Mouse (Mus musculus) heart, postnatal 25 days (tissue): ENCODE measurements around the gene Hist1h2bf. TPM values are rescaled to one million over a fixed set of nuclear protein-coding genes. Genes with fewer than 3 reads are reported as not detected.
A peak's percentile ranks its signal among the peaks of the same experiment; 100 is the strongest.
"Not testable (repeated sequence)": the region's sequence is repeated elsewhere in the genome, so short reads cannot be mapped to it uniquely, and the experiment has no call there.

Source experiments
- DNase-seq: peaks from one replicate; pipeline ENCODE4 v3.0.0; 2022; ENCODE audit warnings: low spot score
- intact Hi-C: fragments of 180-260 bp; cut with DNase I; formaldehyde crosslinking; loops from one replicate; pipeline ENCODE4 v1.15.1; 2025
- total RNA-seq, 2 experiments: library from RNA; stranded (reverse); gene quantifications; 2 replicates each; pipeline ENCODE4 v1.2.3; 2021

Gene Hist1h2bf
- 10 to 100 TPM; 16.8 to 17.6 TPM for total RNA-seq

GRCm38 (mm10) chr13:23573898-23574524, at the start of gene Hist1h2bf, which contains the start of gene Hist1h2ad:
Hist1h2bf (minus strand) TSS chr13:23574196.
Hist1h2ad (plus strand) TSS chr13:23574381.
- peak; percentile 86 for DNase-seq
- intact Hi-C loops, result not testable (repeated sequence)

GRCm38 (mm10) chr13:23622861-23623450, 49.0 kb upstream of the Hist1h2bf start:
- intact Hi-C loops, result loop anchor here (2.0 to 5.0 kb wide), 3 partner anchors 60 to 1586 kb away; partner anchors contain the start of genes Hist1h2ac, Hist1h2ah and Hist1h2bk
- DNase-seq, result no peak

GRCm38 (mm10) chr13:23622175-23622671, 48.2 kb upstream of the Hist1h2bf start, which contains the start of gene Hist1h1e:
Hist1h1e (minus strand) TSS chr13:23622558.
- DNase-seq, result peak; percentile 91
- intact Hi-C loops, result loop anchor here (2.0 to 5.0 kb wide), 3 partner anchors 61 to 1585 kb away; partner anchors contain the start of genes Hist1h2ac, Hist1h2ah and Hist1h2bk

- peak; percentile 49 for DNase-seq
- intact Hi-C loops, result loop anchor here (1.0 to 5.0 kb wide), 5 partner anchors 36 to 1584 kb away; partner anchors contain the start of genes Hist1h2ac, Hist1h2ah, Hist1h2bk and Hist1h4h
Observed at GRCm38 (mm10) chr13:23621532-23622174, 47.7 kb upstream of the Hist1h2bf start.

GRCm38 (mm10) chr13:23620733-23621531, 46.9 kb upstream of the Hist1h2bf start, which contains the start of gene Hist1h2be:
Hist1h2be (minus strand) TSS chr13:23621124.
- intact Hi-C loops, result loop anchor here (1.0 to 5.0 kb wide), 4 partner anchors 36 to 1584 kb away; partner anchors contain the start of genes Hist1h2ah, Hist1h2bk and Hist1h4h
- DNase-seq, result peak; percentile 44

GRCm38 (mm10) chr13:23620056-23620732, 46.2 kb upstream of the Hist1h2bf start:
- no peak for DNase-seq
- intact Hi-C loops, result loop anchor here (2.0 to 5.0 kb wide), 3 partner anchors 89 to 1583 kb away; partner anchors contain the start of genes Hist1h2ah, Hist1h2bk and Hist1h4h

GRCm38 (mm10) chr13:23611638-23612037, 37.6 kb upstream of the Hist1h2bf start:
- intact Hi-C loops, result no loop called here
- DNase-seq, result no peak

GRCm38 (mm10) chr13:23610393-23610792, 36.4 kb upstream of the Hist1h2bf start:
- intact Hi-C loops, result no loop called here
- DNase-seq, result no peak

- intact Hi-C loops, result no loop called here
Observed at GRCm38 (mm10) chr13:23609844-23610243, 35.8 kb upstream of the Hist1h2bf start.

GRCm38 (mm10) chr13:23609209-23609608, 35.2 kb upstream of the Hist1h2bf start:
- DNase-seq, result no peak
- intact Hi-C loops, result no loop called here

More at GRCm38 (mm10) chr13:23609844-23610243, 35.8 kb upstream of the Hist1h2bf start:
- DNase-seq, result no peak

- no peak for DNase-seq
- intact Hi-C loops, result no loop called here
Observed at GRCm38 (mm10) chr13:23605052-23605451, 31.1 kb upstream of the Hist1h2bf start.

GRCm38 (mm10) chr13:23604452-23604851, 30.5 kb upstream of the Hist1h2bf start:
- DNase-seq, result no peak
- intact Hi-C loops, result no loop called here

- no peak for DNase-seq
- intact Hi-C loops, result no loop called here
Observed at GRCm38 (mm10) chr13:23603182-23603699, 29.2 kb upstream of the Hist1h2bf start.

GRCm38 (mm10) chr13:23597957-23598356, 24.0 kb upstream of the Hist1h2bf start:
- intact Hi-C loops, result loop anchor here (2.0 to 5.0 kb wide), 2 partner anchors 71 to 173 kb away; no protein-coding TSS in a partner anchor
- DNase-seq, result peak; percentile 25

GRCm38 (mm10) chr13:23595622-23596372, 21.8 kb upstream of the Hist1h2bf start:
- no peak for DNase-seq
- intact Hi-C loops, result loop anchor here (2.0 to 5.0 kb wide), 2 partner anchors 68 to 171 kb away; no protein-coding TSS in a partner anchor

GRCm38 (mm10) chr13:23595185-23595584, 21.2 kb upstream of the Hist1h2bf start:
- DNase-seq, result no peak
- intact Hi-C loops, result loop anchor here (5.0 kb wide), 1 partner anchor 68 kb away; no protein-coding TSS in a partner anchor

- intact Hi-C loops, result no loop called here
Observed at GRCm38 (mm10) chr13:23593051-23593770, 19.2 kb upstream of the Hist1h2bf start.

More at GRCm38 (mm10) chr13:23593051-23593770, 19.2 kb upstream of the Hist1h2bf start:
- no peak for DNase-seq
